Mouse (Mus musculus) adrenal gland, adult 8-10 months (tissue): ENCODE results near the gene Cep78. TPM values are rescaled to one million over a fixed set of nuclear protein-coding genes. Genes with fewer than 3 reads are reported as not detected.

Source experiments
- DNase-seq: peaks from one replicate; pipeline ENCODE4 v3.0.0; 2022
- total RNA-seq, 4 experiments: library from RNA; stranded (reverse); gene quantifications; 2 replicates each; pipeline ENCODE4 v1.2.4; 2022

Gene Cep78
- 10 to 100 TPM in 2 of 4 experiments, 1 to 10 TPM in 2; 8.4 to 18.1 (median 11.0) TPM for total RNA-seq

- peak; percentile 83 for DNase-seq
Measured at GRCm38 (mm10) chr19:15984449-15985171, at the start of gene Cep78. TSS of gene Cep78 (minus strand) at chr19:15984989.

DNA sequence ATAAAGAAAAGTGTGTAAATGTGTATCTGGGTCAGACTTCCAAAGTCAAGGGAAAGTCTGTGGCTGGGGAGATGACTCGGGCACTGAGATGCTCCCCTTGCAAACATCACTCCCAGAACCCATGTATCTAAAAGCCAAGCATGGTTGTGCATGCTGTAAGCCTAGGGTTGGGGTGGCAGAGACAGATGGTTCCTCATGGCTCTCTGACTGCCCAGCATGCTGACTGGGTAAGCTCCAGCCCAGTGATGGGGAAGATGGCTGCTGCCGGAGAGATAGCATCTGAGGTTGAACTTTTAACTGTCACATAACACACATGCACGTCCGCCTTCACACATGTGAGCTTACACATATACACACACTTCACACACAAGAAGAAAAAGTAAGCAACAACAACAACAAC lies 46.5 kb upstream of the Cep78 start:
- no peak for DNase-seq

DNA sequence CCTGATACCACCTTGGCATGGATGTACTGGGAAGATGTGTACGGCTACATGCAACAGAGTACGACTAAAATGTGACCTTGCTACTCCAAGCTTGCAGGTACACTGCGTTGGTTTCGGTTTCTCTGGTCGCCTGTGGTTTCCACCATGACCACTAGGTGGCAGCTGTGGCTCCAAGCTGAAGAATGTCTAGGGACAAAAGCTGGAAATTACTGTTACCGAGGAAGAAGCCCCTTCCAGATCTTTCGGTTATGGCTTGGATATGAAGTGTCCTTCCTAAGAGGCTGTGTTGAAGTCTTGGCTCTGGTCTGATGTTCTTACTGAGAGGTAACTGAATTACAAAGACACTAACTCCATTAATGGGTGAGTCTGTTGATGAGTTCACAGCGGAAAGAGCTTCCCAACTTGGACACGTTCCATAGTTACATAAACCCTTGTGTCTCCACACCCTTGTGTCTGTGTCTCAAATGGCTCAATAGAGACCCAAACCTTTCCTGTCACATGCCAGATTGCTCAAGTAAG lies 44.5 kb upstream of the Cep78 start:
- DNase-seq: peak; percentile 30

- no peak for DNase-seq
Measured at GRCm38 (mm10) chr19:16028746-16029252, 44.0 kb upstream of the Cep78 start.

- DNase-seq: no peak
Measured at GRCm38 (mm10) chr19:16027876-16028670, 43.3 kb upstream of the Cep78 start.

GRCm38 (mm10) chr19:16026276-16026675 lies 41.5 kb upstream of the Cep78 start:
- DNase-seq: no peak

DNA sequence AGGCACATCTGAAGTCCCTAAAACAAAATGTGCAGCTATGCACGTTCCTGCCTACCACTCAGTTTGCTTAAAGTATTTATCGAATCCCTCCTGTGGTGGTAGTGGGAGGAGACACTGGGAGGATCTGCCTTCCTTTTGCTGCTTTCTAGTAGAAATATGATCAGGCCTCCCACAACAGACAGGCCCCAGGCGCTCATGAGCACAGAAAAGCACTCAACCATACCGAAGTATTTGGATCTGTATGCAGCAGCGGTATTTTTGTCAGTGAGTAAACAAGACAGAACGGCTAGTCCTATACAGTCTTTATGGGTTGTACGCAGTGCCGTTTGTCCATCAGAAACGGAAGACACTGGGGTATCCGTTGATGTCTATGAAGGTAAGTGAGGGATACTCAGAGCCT lies 37.4 kb upstream of the Cep78 start:
- no peak for DNase-seq

GRCm38 (mm10) chr19:16016171-16016570 lies 31.4 kb upstream of the Cep78 start:
- no peak for DNase-seq

DNA sequence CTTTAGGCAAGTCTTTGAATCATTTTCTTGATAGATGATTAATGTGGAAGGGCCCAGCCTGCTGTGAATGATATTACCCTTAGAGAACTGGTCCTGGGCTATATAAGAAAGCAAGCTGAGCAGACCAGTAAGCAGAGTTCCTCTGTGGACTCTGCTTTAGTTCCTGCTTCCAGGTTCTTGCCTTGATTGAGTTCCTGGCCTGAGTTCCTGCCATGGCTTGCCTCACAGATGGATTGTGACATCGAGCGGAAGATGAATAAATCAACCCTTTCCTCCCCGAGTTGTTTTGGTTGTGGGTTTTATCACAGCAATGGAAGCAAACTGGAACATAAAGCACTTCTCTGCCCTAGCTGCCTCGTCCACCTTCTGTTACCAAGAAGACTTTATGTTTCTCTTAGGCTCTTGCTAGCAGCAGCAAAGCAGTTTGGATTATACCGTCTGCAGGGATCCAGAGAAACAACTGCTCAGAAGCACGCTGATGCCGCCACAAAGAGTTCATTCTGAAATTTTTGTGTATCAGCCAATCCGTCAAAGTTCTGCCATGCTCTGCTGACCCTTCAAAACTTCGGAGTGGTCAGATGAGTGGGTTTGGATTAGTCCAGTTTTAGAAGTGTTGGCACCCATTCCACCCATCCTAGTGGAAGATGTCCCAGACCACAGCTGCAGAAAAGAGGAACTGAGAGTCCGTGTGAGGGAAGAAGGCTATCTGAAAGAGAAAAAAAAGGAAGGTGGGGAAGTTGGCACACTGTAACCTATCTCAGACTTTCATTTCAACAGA lies 30.6 kb upstream of the Cep78 start:
- no peak for DNase-seq

GRCm38 (mm10) chr19:16009746-16010337 lies 25.1 kb upstream of the Cep78 start:
- no peak for DNase-seq

DNA sequence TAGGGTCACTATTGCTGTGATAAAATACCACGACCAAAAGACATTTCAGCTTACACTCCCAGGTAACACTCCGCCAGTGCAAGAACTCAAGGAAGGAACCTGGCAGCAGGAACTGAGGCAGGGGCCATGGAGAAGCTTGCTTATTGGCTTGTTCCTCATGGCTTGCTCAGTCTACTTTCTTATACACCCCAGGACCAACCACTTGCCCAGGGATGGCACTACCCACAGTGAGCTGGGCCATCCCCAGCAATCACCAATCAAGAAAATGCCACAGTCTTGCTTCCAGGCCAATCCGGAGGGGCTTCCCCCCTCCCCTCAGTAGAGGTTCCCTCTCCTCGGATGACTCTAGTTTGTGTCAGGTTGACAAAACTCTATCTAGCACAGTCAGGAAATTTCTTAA lies 24.3 kb upstream of the Cep78 start:
- no peak for DNase-seq

- no peak for DNase-seq
Measured at GRCm38 (mm10) chr19:16007131-16007530, 22.3 kb upstream of the Cep78 start.

- peak; percentile 20 for DNase-seq
Measured at GRCm38 (mm10) chr19:15998157-15998556, 13.4 kb upstream of the Cep78 start.

DNA sequence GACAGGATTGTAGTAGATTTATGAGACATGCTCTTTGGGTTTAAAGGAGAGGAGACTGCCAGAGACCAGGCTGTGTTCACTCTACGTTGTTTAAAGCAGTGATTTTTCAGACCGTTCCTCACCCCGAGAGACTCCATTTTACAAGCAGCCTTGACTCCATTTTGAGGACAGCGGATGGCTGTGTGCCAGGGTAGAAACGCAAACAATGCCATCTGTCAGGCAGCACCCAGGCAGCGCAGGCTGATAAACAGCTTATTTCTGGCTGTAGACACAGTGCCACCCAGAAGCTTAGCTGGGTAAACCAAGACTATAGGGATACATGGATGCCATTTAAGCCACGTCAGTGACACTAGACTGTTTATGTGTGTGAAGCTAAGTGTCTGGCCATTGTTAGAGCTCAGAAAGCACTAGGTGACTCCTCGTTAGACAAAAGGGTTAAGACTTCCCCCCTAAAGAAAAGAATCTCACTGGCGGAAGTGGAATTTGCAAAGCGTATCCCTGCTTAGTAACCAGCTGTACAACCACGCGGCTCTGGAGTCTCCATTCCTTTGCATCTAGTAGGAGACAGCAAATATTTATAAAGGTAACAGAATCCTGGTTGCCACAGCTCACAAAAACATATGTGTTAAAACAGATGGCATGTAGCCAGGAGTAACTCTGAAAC lies 12.2 kb upstream of the Cep78 start:
- DNase-seq: peak; percentile 44

GRCm38 (mm10) chr19:15990102-15990501 lies 5.3 kb upstream of the Cep78 start:
- DNase-seq: no peak

- no peak for DNase-seq
Measured at GRCm38 (mm10) chr19:15985172-15985713, 454 bp upstream of the Cep78 start.

GRCm38 (mm10) chr19:15983739-15984344 lies 947 bp downstream of the Cep78 start:
- DNase-seq: no peak

DNA sequence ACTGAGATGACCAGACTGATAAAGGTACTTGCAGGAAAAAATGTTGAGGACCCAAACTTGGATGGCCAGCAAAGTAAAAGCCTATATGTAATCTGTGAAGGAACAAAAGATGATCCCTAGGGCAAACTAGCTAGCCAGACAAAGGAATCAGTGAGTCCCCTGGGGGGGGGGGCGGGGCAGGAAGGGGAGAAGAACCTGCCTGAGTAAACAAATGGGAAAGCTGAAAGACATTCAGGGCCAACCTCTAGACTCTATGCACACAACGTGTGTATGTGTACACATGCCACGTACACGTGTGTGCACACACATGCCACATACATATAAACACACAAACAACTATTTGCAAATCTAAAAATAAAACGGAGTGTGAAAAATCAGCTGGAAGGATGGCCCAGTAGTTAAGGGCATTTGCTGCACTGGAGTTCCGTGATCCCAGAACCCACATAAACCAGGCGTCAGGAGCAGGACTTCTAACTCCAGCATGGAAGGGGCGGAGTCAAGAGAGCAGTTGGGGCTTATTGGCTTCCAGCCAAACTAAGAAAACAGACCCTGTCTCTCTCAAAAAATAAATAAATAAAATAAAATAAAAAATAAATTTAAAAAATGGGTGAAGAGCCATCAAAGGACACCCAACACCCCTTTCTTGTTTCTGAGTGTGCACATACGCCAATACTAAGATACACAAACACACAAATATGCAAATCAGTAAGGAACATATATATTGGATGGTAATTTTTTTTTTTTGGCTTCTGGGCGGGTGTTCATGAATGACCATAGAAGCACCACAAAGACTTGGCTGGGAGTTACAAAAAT lies 1.7 kb downstream of the Cep78 start:
- no peak for DNase-seq

DNA sequence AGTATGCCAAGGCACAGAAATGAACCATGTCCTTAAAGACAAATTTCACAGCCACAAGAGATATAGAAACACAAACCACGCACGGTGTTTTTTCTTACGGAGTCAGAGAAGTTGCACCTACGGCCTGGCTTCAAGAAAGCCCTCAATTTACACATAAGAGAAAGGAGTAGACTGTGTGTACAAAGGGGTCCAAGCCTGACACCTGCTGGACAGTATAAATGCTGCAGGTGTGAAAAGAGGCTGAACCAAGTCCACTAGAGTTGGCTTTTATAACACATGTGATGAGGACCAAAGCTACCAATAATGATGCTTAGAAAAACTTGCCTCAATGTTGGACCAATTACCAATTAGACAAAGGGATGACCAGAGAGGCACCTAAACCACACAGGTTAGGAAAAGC lies 2.9 kb downstream of the Cep78 start:
- no peak for DNase-seq

DNA sequence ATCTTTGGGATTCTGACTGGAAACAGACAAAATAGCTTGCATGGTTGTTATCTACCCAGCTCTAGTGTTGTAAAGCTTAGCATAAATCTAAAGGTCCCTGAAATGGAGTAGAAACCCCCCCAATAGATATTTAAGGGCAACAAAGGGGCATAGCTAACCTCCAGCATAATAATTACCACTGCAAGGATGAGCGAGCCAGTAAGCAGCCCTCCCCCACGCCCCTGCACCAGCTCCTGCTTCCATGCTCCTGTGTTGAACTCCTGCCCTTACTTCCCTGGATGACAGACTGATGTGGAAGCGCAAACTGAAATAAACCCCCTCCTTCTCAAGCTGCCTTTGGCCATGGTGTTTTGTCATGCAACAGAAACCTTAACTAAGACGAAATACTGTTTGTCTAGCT lies 11.4 kb downstream of the Cep78 start:
- no peak for DNase-seq
